Mouse (Mus musculus) megakaryocyte, embryonic 14.5 days (primary cell): Measurements from ENCODE around the gene Fev. TPM values are rescaled to one million over a fixed set of nuclear protein-coding genes. Genes with fewer than 3 reads are reported as not detected.

Experiments used
- H3K27me3 ChIP-seq: replicated peaks from 2 replicates; pipeline ENCODE3; 2012; ENCODE audit warnings: inconsistent platforms
- H3K36me3 ChIP-seq: replicated peaks from 2 replicates; pipeline ENCODE3; 2012; ENCODE audit warnings: low read length, inconsistent platforms, mixed read lengths
- H3K4me1 ChIP-seq: 2 replicates; pipeline ENCODE4 v1.6.1; 2012; ENCODE audit warnings: inconsistent platforms
- H3K4me3 ChIP-seq: replicated peaks from 2 replicates; pipeline ENCODE3; 2012; ENCODE audit warnings: moderate library complexity, mild to moderate bottlenecking, inconsistent platforms
- H3K9me3 ChIP-seq: 2 replicates; pipeline ENCODE4 v1.6.1; 2012; ENCODE audit warnings: inconsistent platforms
- FLI1 ChIP-seq: IDR thresholded peaks from 2 replicates; pipeline ENCODE4 v1.6.1; 2012; ENCODE audit warnings: low read length, inconsistent platforms, mixed read lengths
- GATA1 ChIP-seq: IDR thresholded peaks from 3 replicates; pipeline ENCODE4 v1.6.1; 2012; ENCODE audit warnings: mixed read lengths, low read length, inconsistent platforms, borderline replicate concordance
- polyA plus RNA-seq: library from polyadenylated mRNA; stranded (reverse); fragments of >175 nt; gene quantifications from 2 replicates; pipeline ENCODE4 v1.2.3, GENCODE M21; 2012; ENCODE audit warnings: low replicate concordance; ENCODE audit not compliant: insufficient read depth

Fev gene
- polyA plus RNA-seq, 1 experiment: not detected

DNA sequence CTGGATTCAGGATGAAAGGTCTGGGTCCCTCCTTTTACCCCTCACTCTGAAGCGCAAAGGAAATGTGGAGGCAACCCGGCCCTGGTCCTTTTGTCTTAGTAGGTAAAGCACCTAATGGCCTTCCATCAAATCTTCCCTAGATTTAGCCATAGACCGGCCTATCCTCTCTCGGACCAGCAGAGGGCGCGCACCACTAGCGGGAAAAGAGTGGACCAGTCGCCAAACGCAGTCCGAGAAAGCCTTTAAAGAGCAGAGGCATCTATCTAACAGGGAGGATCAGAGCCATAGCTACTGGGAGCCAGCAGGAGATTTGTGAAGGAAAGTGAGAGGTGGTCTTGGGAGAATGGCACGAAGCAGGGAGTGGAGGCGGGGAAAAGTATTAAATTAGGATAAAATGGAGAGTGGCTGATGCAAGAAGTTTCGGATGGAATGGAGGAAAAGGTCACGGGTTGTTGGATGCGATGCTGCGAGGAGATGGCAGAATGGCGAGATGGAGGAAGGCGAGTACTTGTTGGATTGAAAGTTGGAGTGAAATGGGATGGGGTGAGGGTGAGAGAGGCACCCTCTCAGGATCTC, 4.3 kb downstream of the Fev start:
- Histone ChIP-seq H3K4me3 (no peak overlapping the region), H3K36me3 (no peaks in the 10 kb centered on the region), H3K27me3 (peaks cover 81% of the 10 kb centered on the region), H3K9me3 (no peaks in the 10 kb centered on the region), H3K4me1 (peaks cover 30% of the 10 kb centered on the region)
- TF ChIP-seq FLI1 (no peak), GATA1 (no peak)

DNA sequence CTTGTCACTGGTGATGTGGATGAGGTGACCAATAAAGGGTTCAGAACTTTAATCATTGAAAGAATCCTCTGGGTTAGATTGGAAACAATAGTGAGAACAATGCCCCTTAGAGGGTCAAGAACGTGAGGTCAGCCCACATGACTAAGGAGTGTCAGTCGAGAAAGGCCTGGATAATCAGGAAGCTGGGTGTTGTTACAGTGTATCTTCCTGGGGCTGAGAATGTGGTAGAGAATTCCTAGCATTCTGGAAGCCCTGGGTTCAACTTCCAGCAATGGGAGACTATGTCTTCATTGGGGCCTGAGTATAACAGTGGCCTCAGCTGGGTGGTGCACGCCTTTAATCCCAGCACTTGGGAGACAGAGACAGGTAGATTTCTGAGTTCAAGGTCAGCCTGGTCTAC, 8.0 kb downstream of the Fev start:
- TF ChIP-seq GATA1: no peak
- Histone ChIP-seq H3K36me3 (no peaks in the 10 kb centered on the region), H3K4me1 (peaks cover 3% of the 10 kb centered on the region), H3K27me3 (peaks cover 59% of the 10 kb centered on the region), H3K9me3 (no peaks in the 10 kb centered on the region), H3K4me3 (no peak overlapping the region)

DNA sequence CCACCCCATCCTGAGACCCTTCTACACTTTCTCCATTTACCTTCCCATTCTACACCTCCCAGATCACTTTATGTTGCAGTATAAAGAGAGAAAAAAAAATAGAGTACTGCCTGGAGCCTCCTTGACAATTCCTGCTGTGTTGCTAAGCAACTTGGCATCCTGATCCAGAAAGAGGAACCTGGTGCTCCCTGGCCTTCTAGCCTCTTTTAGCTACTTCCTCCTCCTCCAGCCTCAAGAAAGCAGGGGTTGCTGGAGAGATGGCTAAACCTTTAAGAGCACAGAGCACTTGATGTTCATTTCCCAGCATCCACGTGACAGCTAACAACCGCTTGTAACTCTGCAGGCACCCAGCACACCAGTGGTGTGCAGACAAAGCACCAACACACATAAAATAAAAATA, 13.0 kb downstream of the Fev start:
- no peaks in the 10 kb centered on the region for H3K9me3 ChIP-seq

DNA sequence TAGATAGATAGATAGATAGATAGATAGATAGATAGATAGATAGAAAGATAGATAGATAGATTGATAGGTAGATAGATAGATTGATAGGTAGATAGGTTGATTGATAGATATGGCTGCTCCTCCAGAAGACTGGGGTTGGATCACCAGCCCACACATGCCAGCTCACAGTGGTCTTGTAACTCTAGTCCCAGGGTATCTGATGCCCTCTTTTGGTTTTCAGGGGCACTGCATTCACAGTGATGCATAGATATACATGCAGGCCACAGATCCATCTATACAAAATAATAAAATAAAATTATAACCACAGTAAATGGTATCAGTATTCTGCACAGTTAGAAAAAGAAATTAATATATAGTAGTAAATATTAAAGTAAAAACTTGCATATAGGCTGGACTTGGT, 23.4 kb downstream of the Fev start:
- Histone ChIP-seq H3K27me3 (peaks cover 49% of the 10 kb centered on the region), H3K9me3 (no peaks in the 10 kb centered on the region), H3K4me3 (no peak overlapping the region), H3K36me3 (no peaks in the 10 kb centered on the region), H3K4me1 (peaks cover 8% of the 10 kb centered on the region)
- TF ChIP-seq GATA1: no peak
- TF ChIP-seq FLI1: no peak

More for the DNA sequence above, 13.0 kb downstream of the Fev start:
- peaks cover 49% of the 10 kb centered on the region for H3K27me3 ChIP-seq
- no peaks in the 10 kb centered on the region for H3K4me1 ChIP-seq
- H3K36me3 ChIP-seq: no peaks in the 10 kb centered on the region
- H3K4me3 ChIP-seq: no peak overlapping the region
- TF ChIP-seq FLI1: no peak
- no peak for TF ChIP-seq GATA1

DNA sequence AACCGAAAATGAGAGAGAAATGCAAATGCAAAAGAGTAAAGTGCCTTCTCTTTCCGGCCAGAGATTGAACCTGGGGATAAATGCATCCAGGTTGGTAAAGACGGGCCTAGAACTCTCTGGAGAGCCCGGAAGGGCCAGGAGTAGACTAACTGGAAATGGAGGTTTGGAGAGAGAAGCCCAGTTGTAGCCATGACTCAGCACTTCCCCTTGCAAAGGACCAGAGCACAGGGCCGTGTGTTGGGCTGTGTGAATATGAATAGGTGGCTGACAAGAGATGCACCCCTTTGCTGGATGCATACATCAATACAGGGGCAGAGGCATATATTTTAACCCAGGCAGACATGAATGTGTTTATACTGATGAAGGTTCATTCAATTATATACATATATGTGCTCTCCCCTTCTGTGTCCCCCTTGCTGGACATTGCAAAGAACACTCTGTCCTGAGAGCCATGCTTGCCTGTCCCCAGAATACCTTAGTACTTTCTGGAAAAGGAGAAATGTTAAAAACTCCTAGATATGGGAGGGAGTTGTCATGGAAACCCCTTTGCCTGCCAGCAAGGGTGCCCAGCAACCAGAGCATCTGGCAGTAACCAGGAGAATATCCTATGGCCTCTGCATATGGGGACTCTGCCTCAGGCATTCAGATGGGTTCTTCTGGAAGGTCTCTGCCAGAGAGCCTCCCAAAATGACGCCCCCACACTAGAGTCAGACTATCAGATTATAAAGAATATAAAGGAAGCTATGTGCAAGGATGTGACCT, 25.8 kb downstream of the Fev start:
- no peak overlapping the region for H3K4me3 ChIP-seq
- peaks cover 67% of the 10 kb centered on the region for H3K27me3 ChIP-seq
- H3K4me1 ChIP-seq: peaks cover 27% of the 10 kb centered on the region
- no peaks in the 10 kb centered on the region for H3K36me3 ChIP-seq
- 0 out of 2 replicates have a peak, but pooled peaks cover 9% of the 10 kb centered on the region for H3K9me3 ChIP-seq
- TF ChIP-seq FLI1 (no peak), GATA1 (no peak)

DNA sequence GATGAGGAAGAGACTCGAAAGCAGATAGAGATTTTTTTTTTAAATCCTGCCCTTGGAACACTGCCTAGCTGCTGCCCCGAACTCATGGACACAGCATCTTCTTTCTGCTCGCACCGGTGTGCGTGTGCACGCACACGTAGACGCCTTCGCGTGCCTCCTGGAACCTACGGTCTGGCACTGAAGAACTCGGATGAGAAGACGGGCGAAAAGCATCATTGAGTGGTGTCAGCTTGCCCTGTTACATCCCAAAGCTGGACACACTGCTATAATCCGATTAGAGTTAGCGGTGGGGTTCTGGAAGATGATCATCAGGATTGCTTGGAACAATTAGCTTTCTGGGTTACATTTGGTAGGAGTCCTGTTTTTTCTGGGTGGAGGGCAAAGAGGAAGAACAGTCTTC, 26.4 kb downstream of the Fev start:
- Histone ChIP-seq H3K9me3 (0 out of 2 replicates have a peak, but pooled peaks cover 9% of the 10 kb centered on the region), H3K4me3 (no peak overlapping the region), H3K27me3 (peaks cover 73% of the 10 kb centered on the region), H3K36me3 (no peaks in the 10 kb centered on the region), H3K4me1 (peaks cover 29% of the 10 kb centered on the region)
- TF ChIP-seq FLI1: no peak
- no peak for TF ChIP-seq GATA1

DNA sequence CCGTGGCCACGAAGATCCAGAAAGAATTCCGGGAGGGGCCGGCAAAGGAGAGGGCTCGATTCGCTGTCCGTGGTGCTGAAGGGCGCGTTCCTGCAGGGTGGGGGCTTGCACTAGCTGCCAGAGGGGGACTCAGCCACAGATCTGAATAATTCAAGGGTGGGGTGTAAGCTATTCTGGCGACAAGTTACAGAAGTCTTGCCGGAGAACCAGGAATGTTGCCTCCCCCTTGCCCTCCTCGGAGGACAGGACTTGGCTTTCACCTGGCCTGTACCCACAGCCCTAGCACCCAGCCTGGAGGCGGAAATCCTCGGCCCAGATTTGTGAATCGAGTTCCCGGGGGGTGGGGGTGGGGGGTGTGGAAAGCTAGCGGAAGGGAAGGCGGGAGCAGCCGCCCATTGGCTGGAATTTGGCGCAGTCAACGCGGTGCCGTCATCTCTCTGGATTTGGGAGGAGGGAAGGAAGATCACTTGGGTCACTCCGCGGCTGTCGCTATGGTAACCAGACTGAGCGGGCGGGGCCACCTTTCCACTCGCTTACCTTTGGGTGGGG, 27.0 kb downstream of the Fev start:
- H3K27me3 ChIP-seq: peaks cover 78% of the 10 kb centered on the region
- TF ChIP-seq FLI1: no peak
- no peak for TF ChIP-seq GATA1

DNA sequence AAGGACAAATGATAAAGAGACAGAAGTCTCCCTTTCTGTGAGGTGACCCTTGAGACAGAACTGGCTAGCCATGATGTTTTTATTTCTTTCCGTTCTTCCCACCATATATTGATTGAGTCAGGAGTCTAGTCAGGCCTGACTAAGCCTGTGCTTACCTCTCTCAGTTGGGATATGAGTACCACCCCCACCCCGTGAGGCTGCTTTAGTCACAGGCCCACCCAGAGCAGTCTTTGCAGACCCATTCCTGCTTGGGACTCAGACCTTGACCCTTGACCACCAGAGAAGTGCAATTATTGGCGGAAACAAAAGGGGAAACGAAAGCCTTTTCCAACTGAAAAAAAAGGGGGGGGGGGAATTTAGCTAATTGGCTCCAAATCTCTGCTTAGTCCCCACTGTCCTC, 27.5 kb downstream of the Fev start:
- TF ChIP-seq FLI1 (no peak), GATA1 (no peak)
- Histone ChIP-seq H3K27me3 (peaks cover 84% of the 10 kb centered on the region), H3K36me3 (no peaks in the 10 kb centered on the region), H3K9me3 (0 out of 2 replicates have a peak, but pooled peaks cover 9% of the 10 kb centered on the region), H3K4me1 (peaks cover 29% of the 10 kb centered on the region), H3K4me3 (no peak overlapping the region)

More for the DNA sequence above, 27.0 kb downstream of the Fev start:
- H3K36me3 ChIP-seq: no peaks in the 10 kb centered on the region
- peaks cover 29% of the 10 kb centered on the region for H3K4me1 ChIP-seq
- H3K4me3 ChIP-seq: no peak overlapping the region
- 0 out of 2 replicates have a peak, but pooled peaks cover 9% of the 10 kb centered on the region for H3K9me3 ChIP-seq

DNA sequence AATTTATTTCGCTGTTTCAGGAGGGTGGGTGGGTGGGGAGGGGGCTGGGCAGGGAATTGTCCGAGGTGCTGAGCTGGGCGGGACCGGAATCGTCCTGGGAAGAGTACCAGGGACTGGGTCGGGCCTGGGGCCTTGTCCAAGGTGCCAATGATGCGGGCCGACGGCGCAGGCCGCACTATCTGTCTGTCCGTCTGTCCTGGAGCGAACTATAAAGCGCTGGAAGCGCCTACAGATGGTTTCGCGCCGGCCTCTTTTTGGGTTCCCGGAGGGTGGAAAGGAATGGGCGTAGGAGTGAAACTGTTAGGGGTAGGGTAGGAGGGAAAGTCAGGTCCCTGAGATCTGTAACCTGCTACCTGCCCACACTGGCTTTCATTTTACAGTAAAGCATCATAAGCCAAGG, 28.0 kb downstream of the Fev start:
- Histone ChIP-seq H3K9me3 (0 out of 2 replicates have a peak, but pooled peaks cover 9% of the 10 kb centered on the region), H3K4me3 (no peak overlapping the region), H3K36me3 (no peaks in the 10 kb centered on the region), H3K4me1 (peaks cover 29% of the 10 kb centered on the region), H3K27me3 (peaks cover 89% of the 10 kb centered on the region)
- TF ChIP-seq FLI1: no peak
- no peak for TF ChIP-seq GATA1

DNA sequence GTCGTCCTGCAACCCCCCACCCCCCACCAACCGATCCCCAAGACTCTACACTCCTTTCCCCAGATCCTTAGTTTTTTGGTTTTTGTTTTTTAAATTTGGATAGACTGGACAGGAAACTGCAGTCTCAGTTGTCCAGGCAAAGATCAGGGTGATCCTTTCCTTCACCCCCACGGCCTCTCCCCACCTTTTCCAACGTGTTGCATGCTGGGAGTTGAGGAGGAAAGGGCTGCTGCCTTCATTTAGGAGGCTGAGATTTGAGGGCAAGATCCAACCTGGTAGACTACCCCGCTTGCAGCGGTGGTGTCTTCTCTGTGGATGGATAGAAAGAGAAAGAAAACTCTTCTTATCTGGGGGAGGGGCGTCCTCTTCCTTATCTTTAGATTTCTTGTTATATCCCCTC, 28.4 kb downstream of the Fev start:
- TF ChIP-seq GATA1: no peak
- TF ChIP-seq FLI1: no peak
- no peaks in the 10 kb centered on the region for H3K36me3 ChIP-seq
- peaks cover 29% of the 10 kb centered on the region for H3K4me1 ChIP-seq
- no peak overlapping the region for H3K4me3 ChIP-seq
- H3K9me3 ChIP-seq: 0 out of 2 replicates have a peak, but pooled peaks cover 9% of the 10 kb centered on the region
- peaks cover 92% of the 10 kb centered on the region for H3K27me3 ChIP-seq
